In genomic region chr5:147227354-147228112, GRCm38 (mm10) we compare ENCODE assay signal across 9 mouse cellular contexts. TPM values are rescaled to one million over a fixed set of nuclear protein-coding genes. Genes with fewer than 3 reads are reported as not detected.
DNase-seq lines count a peak whose midpoint lies in the region; ATAC-seq and TF ChIP-seq lines count a peak whose summit lies in the region.
"Had no signal": no experiment of that assay in that cellular context is flagged by ENCODE, and none has a peak within 500 bp of the region (broad histone marks: within the 10 kb centered on the region; RNA-seq: fewer than 3 reads in every experiment).

No protein-coding gene starts in this region.

- peak; percentile 36; the same call in 1 of the 2 replicates for ATAC-seq in cerebellum, adult (ENCODE audit: insufficient number of reproducible peaks, low FRiP score, low TSS enrichment)
- peak; percentile 80 for ATAC-seq in forebrain, embryonic 13.5 days

- no peak overlapping the region for H3K4me3 ChIP-seq in forebrain, embryonic 13.5 days
- H3K4me3 ChIP-seq in layer of hippocampus, adult 2 months = no peak overlapping the region
- H3K4me3 ChIP-seq in lung, adult 2 months (replicated peaks; ENCODE audit: extremely low read depth, low read depth, low read length) = no peak overlapping the region
- no peak overlapping the region for H3K4me3 ChIP-seq in olfactory bulb, adult 2 months (ENCODE audit: insufficient read depth, low read depth, low read length)
- H3K4me3 ChIP-seq: liver, embryonic 15.5 days had no signal

- H3K4me2 ChIP-seq in forebrain, embryonic 13.5 days = no peak overlapping the region
- H3K4me2 ChIP-seq: liver, embryonic 15.5 days had no signal

- H3K36me3 ChIP-seq in forebrain, embryonic 13.5 days (ENCODE audit: poor library complexity, severe bottlenecking) = no peaks in the 10 kb centered on the region
- H3K36me3 ChIP-seq: liver, embryonic 15.5 days had no signal

- no peak overlapping the region for H3K9ac ChIP-seq in forebrain, embryonic 13.5 days
- H3K9ac ChIP-seq: liver, embryonic 15.5 days had no signal

- H3K27ac ChIP-seq in forebrain, embryonic 13.5 days = no peak overlapping the region
- H3K27ac ChIP-seq in layer of hippocampus, adult 2 months = no peak overlapping the region
- no peak overlapping the region for H3K27ac ChIP-seq in olfactory bulb, adult 2 months (ENCODE audit: insufficient read depth, low read depth, low read length)
- H3K27ac ChIP-seq: liver, embryonic 15.5 days had no signal

- DNase-seq in ES-CJ7 (ENCODE audit: low read depth, low spot score) = peak; percentile 81
- DNase-seq in heart, postnatal 36 days = peak; percentile 82 to 90
- DNase-seq in layer of hippocampus, adult 2 months (ENCODE audit: low spot score in 2 of 2) = peak; percentile 63 to 88
- DNase-seq in lung, adult 2 months = peak; percentile 79
- peak; percentile 76 for DNase-seq in testis, postnatal 14 days (ENCODE audit: low spot score)

- TF ChIP-seq POLR2A in lung, adult 2 months (IDR thresholded peaks at IDR 0.05; ENCODE audit: borderline replicate concordance, extremely low read depth, low read depth, low read length) = no peak
- no peak for TF ChIP-seq POLR2A in olfactory bulb, adult 2 months (IDR thresholded peaks at IDR 0.05; ENCODE audit: insufficient read depth, low read depth, low read length)

- TF ChIP-seq CTCF in layer of hippocampus, adult 2 months (conservative IDR thresholded peaks at IDR 0.05) = peak; percentile 88
- TF ChIP-seq CTCF in lung, adult 2 months (IDR thresholded peaks at IDR 0.05; ENCODE audit: insufficient read depth, low read length) = peak; percentile 87
- TF ChIP-seq CTCF in olfactory bulb, adult 2 months (IDR thresholded peaks at IDR 0.05; ENCODE audit: insufficient read depth, low read depth, low read length) = peak; percentile 92

- peaks cover 12% of the 10 kb centered on the region; the same call in 1 of the 2 replicates for H3K4me1 ChIP-seq in forebrain, embryonic 13.5 days
- H3K4me1 ChIP-seq in lung, adult 2 months (ENCODE audit: control insufficient read depth, insufficient read depth, low read length) = no peaks in the 10 kb centered on the region
- H3K4me1 ChIP-seq in olfactory bulb, adult 2 months (ENCODE audit: control insufficient read depth, insufficient read depth, low read length) = peaks cover 2% of the 10 kb centered on the region; the same call in 1 of the 2 replicates
- H3K4me1 ChIP-seq: liver, embryonic 15.5 days had no signal

- no peaks in the 10 kb centered on the region for H3K9me3 ChIP-seq in forebrain, embryonic 13.5 days (replicated peaks)
- H3K9me3 ChIP-seq: liver, embryonic 15.5 days had no signal

- WGBS in forebrain, embryonic 13.5 days = 18% methylated on average over 25 of the region's 25 CpGs
- WGBS in lung, adult 2 months = 17% methylated on average over 25 of the region's 25 CpGs
- WGBS in olfactory bulb, adult 2 months = 18% methylated on average over 25 of the region's 25 CpGs

- intact Hi-C loops in heart, postnatal 36 days (cut with DNase I) = loop anchor here (1.0 to 10.0 kb wide), 5 partner anchors 92 to 553 kb away; no protein-coding TSS in a partner anchor

- H3K27me3 ChIP-seq in forebrain, embryonic 13.5 days = peaks cover 72% of the 10 kb centered on the region

RNA-seq across cellular contexts. Expression of gene Gsx1, which starts 39.0 kb away (rescaled TPM):
- 4.0 and 4.7 TPM in 2 replicates for polyA plus RNA-seq in forebrain, embryonic 13.5 days (2015; fragmentation: Nextera tagmentation; extraction: Ambion mirVana)
- total RNA-seq in heart, postnatal 36 days (2021) = not detected
- total RNA-seq in layer of hippocampus, adult 2 months (2021) = under 1 TPM; 0.20 to 0.52 TPM
- not detected in 2 replicates for polyA plus RNA-seq in lung, adult 2 months (2012; rRNA removed)
- polyA plus RNA-seq in olfactory bulb, adult 2 months (2012; ENCODE audit: insufficient read depth, insufficient read length, low replicate concordance, missing spikeins) = not detected in 2 replicates
- polyA plus RNA-seq: liver, embryonic 15.5 days had no signal

RNA-seq across cellular contexts. Expression of gene Pdx1, which starts 42.2 kb away (rescaled TPM):
- not detected in 2 replicates for polyA plus RNA-seq in forebrain, embryonic 13.5 days (2015; fragmentation: Nextera tagmentation; extraction: Ambion mirVana)
- not detected for total RNA-seq in heart, postnatal 36 days (2021)
- not detected for total RNA-seq in layer of hippocampus, adult 2 months (2021)
- polyA plus RNA-seq in lung, adult 2 months (2012; rRNA removed) = not detected in 2 replicates
- polyA plus RNA-seq in olfactory bulb, adult 2 months (2012; ENCODE audit: insufficient read depth, insufficient read length, low replicate concordance, missing spikeins) = not detected in 2 replicates
- polyA plus RNA-seq: liver, embryonic 15.5 days had no signal
